Mouse (Mus musculus) layer of hippocampus, adult 2 months (tissue): Measurements from ENCODE around the gene Plppr5. TPM values are rescaled to one million over a fixed set of nuclear protein-coding genes. Genes with fewer than 3 reads are reported as not detected.

Experiments used
- DNase-seq, 2 experiments: peaks; one replicate each; pipeline ENCODE4 v3.0.0; 2022; ENCODE audit warnings: low spot score in 2 of 2
- H3K27ac ChIP-seq: fragments of 200-600 bp; 2 replicates; pipeline ENCODE4 v1.8.1; 2022
- H3K4me3 ChIP-seq: fragments of 200-600 bp; 2 replicates; pipeline ENCODE4 v1.8.1; 2022; ENCODE audit warnings: mild to moderate bottlenecking
- CTCF ChIP-seq: fragments of 200-600 bp; conservative IDR thresholded peaks from 2 replicates; pipeline ENCODE4 v1.8.1; 2022; ENCODE audit warnings: antibody characterized with exemption, mild to moderate bottlenecking, moderate library complexity
- total RNA-seq, 2 experiments: library from RNA; stranded (reverse); gene quantifications; 2 replicates each; pipeline ENCODE4 v1.2.3; 2021

Plppr5 gene
- total RNA-seq, 2 experiments from 2014 or later: 35.2 to 35.5 TPM

DNA sequence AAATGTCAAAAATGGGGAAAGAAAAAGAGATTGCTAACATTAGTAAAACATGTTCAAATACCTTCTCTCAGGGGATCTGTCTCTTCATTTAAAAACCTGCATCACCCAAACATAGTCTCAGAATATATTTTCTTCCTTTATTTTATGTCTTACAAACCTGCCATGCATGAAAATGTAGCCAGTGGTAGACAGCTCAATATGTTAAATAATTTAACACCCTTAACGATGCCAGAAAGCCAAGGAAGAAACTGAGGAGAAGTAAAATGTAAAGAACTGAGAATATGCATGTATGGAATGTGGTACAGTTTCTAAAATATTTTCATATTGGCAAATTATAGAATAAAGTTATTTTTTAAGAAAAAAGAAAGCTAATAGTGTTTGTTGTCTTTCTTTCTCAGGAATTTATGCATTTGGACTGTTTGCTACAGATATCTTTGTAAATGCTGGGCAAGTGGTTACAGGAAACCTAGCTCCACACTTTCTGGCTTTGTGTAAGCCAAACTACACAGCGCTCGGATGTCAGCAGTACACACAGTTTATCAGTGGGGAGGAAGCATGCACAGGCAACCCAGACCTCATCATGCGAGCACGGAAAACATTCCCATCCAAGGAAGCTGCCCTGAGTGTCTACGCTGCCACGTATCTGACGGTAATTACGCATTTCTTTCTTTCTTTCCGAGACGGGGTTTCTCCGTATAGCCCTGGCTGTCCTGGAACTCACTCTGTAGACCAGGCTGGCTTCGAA is 50.8 kb downstream of the Plppr5 start:
- no peak overlapping the region for H3K4me3 ChIP-seq
- H3K27ac ChIP-seq: peak overlapping the region; percentile 28; the same call in 1 of the 2 replicates
- TF ChIP-seq CTCF: no peak
- DNase-seq: no peak

DNA sequence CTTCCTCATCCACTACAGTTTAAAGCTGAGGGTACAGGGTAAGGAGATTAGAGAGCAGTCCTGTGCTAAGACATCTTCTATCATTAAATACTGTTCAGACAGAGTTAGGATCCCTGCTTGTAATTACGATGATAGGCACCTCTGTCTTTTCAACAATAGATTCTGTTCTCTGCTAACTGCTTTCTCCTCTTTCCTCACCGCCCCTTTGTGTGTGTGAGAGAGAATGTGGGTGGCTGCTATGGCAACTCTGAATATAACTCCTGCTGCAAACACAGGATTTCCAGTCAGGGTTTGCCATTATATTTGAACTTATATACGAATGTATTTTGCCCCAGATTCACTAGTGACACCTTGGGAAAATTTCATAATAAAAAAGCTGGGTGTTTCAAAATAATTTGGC is 54.2 kb downstream of the Plppr5 start:
- no peak for TF ChIP-seq CTCF
- DNase-seq: peak; percentile 55 to 71
- H3K27ac ChIP-seq: peak overlapping the region; percentile 79

DNA sequence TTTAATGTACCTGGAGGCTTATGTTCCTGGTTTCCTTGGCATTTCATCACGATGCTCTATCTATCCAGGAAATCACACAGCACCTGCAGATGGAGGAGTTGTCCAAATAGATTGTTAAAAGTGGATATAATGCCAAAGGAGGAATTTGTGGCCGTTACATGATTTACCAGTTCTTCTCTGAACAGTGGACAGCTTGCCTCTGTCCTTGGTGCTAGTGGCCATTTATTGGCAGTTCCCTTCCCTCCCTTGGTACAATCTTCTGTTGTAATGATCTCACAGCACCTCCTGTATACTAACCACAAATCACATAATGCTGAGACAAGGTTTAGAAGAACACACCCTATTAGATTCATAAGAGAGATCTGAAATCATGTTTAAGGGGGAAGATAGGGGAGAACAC is 55.7 kb downstream of the Plppr5 start:
- peak overlapping the region; percentile 74 for H3K27ac ChIP-seq
- H3K4me3 ChIP-seq: no peak overlapping the region
- no peak for DNase-seq
- TF ChIP-seq CTCF: no peak

More for the DNA sequence above, 54.2 kb downstream of the Plppr5 start:
- no peak overlapping the region; the same call in 1 of the 2 replicates for H3K4me3 ChIP-seq

DNA sequence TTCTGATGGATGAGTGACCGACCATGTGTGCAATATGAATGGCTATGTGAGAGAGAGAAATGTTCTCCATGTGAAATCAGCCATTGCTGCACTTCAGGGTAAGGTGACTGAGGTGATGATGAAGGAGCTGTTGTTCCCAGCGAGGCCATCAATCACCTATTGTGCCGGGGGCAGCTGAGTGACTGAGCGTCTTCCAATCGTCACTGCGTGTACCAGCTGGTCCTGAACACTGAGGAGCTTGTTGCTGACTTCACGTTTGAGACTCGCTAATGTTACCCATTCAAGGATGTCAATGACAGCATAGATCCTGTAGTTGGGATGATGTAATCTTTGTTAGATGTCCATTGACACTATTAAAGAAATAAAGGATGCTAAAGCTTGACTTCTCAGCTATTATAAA is 74.0 kb downstream of the Plppr5 start:
- no peak overlapping the region for H3K4me3 ChIP-seq
- no peak for TF ChIP-seq CTCF
- no peak for DNase-seq
- H3K27ac ChIP-seq: no peak overlapping the region

DNA sequence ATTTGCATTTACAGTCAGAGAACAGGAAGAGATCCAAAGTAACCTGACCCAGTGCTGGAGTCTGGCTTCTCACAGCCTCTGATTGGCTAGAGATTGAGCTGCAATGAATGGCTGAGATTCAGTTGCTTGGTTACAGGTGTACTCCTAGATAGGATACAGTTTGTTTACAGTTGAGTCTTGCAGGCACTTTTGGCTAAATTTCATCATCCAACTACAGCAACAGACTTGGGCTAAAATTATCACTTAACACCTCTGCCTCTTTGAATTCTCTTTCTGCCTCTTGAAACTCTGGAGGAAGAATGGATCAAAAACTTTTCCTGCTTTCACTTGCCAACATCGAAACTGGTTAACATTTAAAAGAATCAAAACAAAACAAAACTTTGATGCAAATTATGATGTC is 89.7 kb downstream of the Plppr5 start:
- no peak overlapping the region for H3K4me3 ChIP-seq
- H3K27ac ChIP-seq: no peak overlapping the region
- DNase-seq: no peak
- TF ChIP-seq CTCF: no peak

DNA sequence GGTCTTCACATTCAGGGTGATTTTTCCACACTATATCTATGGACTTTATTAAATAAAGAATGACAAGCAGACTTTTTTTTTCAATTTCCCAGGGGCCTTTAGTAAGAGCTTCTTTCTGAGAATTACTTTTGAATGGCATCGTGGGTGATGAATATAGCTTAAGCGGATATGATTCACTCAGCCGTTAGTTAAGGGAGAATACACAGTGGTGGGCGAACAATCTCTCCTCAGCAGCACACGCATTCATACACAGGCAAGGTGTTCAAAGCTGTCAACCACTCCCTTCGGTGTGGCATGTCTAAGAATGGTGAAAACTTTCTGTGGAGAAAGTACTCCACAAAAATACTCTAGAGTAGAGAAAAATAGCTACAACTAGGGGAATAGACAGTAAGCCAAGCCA is 104.6 kb downstream of the Plppr5 start:
- H3K27ac ChIP-seq: no peak overlapping the region
- no peak for DNase-seq
- no peak for TF ChIP-seq CTCF
- no peak overlapping the region for H3K4me3 ChIP-seq

DNA sequence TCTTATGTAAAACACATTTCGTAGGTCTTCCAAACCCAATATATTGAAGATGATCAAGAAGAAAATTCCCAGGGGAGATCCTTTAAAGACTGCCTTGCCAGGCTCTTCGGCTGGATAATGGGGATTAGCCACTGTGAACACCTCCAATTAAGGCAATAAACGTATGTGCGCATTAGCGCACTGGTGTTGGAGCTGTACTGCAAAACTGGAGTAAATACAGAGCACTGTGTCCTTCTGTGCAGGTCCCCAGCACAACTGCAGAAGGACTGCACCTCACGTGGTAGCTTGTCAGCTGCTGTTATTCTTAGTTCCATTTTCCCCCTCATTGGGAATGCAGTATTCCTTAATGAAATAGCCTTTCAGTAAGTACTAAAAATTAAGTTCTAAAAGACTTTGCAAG is 110.0 kb downstream of the Plppr5 start:
- H3K27ac ChIP-seq: peak overlapping the region; percentile 73; the same call in 1 of the 2 replicates
- no peak for TF ChIP-seq CTCF
- H3K4me3 ChIP-seq: no peak overlapping the region
- no peak for DNase-seq

DNA sequence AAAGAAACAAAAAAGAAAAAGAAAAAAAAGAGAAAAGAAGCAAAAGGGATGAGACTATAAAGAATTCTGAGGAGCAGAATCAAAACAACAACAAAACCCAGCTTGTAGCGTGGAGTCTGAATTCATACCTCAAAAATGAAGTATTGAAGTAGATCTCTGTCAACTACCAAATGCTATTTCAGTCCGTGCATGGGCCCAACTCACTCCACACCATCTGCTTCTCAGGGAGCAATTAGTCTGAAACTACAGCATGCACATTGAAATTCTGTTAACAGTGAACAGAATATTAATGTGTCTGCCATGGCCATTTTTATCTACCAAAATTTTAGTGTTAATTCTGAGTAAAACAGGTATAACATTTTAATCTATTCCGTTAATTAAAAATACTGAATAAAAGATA is 111.4 kb downstream of the Plppr5 start:
- Histone ChIP-seq H3K4me3 (no peak overlapping the region), H3K27ac (peak overlapping the region; percentile 73; the same call in 1 of the 2 replicates)
- peak; percentile 49 to 69 for DNase-seq
- TF ChIP-seq CTCF: no peak

DNA sequence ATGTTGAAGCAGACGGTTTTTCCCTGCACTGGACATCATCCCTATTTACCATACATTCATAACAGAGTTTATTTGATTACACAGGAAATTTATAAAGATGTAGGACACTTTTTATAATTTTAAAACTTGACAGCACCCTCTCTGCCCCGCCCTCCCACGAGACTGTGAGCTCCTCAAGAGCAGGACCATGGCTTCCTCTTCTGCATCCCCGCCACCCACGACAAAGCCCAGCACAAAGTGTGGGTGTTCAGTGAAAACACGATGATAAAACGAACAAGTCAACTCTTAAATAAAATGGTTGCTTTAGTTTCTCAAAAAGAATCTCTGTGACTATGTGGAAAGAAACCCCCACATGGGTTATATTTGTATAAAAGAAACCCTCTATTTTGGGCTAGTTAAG is 112.0 kb downstream of the Plppr5 start:
- Histone ChIP-seq H3K4me3 (no peak overlapping the region), H3K27ac (peak overlapping the region; percentile 73; the same call in 1 of the 2 replicates)
- no peak for TF ChIP-seq CTCF
- peak in 1 of 2 experiments; percentile 17 for DNase-seq

DNA sequence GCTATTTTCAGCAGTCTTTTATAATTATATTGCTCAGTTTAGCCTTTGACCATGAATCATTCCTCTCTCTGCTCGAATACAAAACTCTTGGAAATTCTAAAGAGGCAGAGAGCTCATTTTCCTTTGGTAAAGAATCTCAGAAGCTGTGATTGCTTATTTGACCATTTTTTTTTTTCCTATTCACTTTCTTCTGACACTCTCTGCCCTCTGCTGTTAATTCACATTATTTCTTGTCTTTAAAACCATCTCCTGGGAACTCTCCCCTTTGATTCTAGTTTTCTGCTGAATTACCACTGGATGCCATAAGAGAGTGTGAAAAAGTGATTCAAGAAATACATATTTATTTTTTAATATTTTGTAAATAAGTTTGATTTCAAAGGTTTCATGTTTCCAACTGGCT is 120.1 kb downstream of the Plppr5 start:
- no peak for DNase-seq
- peak; percentile 66 for TF ChIP-seq CTCF
- H3K4me3 ChIP-seq: no peak overlapping the region
- H3K27ac ChIP-seq: no peak overlapping the region

DNA sequence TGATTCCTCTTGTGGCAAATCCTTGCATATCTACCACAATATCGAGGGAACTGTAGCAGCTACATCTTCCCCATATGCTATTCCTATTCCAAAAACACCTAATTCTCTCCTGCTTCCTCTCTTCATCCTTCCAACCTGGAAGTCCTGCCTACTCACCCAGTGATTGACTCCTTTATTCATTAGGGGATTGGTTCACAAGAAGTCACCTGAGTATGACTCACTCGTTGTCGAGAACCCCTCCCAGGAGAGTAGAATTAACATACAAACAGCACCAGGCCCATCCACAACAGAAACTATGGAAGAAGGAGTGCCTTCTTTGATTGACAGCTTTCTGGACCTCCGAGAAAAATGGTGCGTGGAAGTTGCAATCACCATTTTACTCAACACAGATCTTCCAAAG is 121.7 kb downstream of the Plppr5 start:
- no peak for TF ChIP-seq CTCF
- H3K4me3 ChIP-seq: no peak overlapping the region
- DNase-seq: no peak
- H3K27ac ChIP-seq: no peak overlapping the region

DNA sequence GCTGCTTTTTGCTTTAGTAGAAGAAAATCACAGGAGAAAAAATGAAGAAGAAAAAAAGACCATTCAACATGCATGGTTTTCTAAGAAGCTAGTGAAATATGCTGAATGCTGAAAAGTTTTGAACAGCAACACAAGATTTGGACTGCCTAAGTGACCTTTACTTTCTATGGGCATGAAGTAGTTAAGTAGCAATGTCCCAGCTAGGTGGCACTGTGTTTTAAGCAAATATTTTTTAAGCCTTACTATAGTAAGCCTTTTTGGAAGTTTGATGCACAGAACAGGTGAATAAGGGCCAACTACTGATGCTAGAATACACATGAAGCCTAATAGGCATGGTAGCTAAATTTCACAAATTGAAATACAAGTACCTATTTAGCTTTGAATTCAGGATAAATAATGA is 134.2 kb downstream of the Plppr5 start:
- Histone ChIP-seq H3K27ac (no peak overlapping the region), H3K4me3 (no peak overlapping the region)
- peak; percentile 73 for TF ChIP-seq CTCF
- no peak for DNase-seq

DNA sequence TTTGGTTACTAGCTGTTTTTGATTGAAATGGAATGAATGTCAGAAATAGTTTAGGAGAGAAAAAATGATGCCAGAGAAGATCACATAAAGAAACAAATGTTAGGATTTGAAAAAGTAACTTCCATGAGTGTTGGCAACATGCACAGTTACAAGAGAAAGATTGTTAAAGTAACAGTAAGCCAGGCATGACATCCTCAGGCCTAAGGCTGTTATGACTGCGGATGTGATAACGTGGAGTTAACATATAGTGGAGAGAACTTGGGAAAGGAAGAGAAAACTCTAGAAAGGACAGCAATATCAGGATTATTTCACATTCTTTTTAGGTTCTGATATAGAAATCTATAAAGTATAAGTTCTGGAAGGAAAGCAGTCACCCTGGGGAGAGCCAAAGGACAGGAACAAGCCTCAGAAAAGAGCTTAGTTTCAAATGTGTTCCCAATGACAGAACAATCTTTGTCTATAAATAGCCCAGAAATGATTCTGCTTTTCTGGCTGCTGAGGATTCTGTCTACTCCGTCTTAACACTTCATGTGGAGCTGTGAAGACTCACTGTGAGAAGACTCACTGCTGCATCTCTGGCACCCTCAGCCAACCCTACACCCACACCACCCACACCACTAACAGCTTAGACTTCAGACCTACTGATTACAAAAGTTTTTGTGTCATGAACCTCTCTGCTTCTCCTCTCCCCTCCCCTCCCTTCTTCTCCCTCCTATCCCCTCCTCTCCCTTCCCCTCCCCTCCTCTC is 142.1 kb downstream of the Plppr5 start:
- DNase-seq: peak in 1 of 2 experiments; percentile 13
- Histone ChIP-seq H3K4me3 (no peak overlapping the region), H3K27ac (no peak overlapping the region; the same call in 1 of the 2 replicates)
- no peak for TF ChIP-seq CTCF

DNA sequence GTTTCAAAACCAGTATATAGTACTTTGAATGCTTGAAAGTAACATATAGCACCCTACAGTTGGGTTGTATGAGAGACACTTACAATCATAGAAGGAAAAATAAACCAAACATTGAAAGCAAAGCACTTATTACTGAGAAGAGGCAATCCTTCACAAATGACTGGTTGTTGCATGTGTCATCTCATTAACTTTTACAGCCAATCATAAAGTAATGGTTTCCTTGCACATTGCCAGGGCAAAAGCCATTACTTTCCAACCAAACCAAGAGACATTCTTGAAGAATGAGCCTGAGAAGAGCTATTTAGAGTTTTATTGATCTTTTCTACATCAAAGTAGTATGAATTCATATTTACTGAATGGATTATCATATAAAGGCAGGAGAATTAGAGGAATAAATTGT is 148.8 kb downstream of the Plppr5 start:
- TF ChIP-seq CTCF: no peak
- no peak overlapping the region for H3K27ac ChIP-seq
- no peak overlapping the region for H3K4me3 ChIP-seq
- no peak for DNase-seq
